Mouse (Mus musculus): ENCODE results near the gene Fzd7. TPM values are rescaled to one million over a fixed set of nuclear protein-coding genes. Genes with fewer than 3 reads are reported as not detected.

Gene Fzd7
- total and polyA plus RNA-seq, 3 experiments = 4.0 to 10.1 (median 4.8) TPM

DNA sequence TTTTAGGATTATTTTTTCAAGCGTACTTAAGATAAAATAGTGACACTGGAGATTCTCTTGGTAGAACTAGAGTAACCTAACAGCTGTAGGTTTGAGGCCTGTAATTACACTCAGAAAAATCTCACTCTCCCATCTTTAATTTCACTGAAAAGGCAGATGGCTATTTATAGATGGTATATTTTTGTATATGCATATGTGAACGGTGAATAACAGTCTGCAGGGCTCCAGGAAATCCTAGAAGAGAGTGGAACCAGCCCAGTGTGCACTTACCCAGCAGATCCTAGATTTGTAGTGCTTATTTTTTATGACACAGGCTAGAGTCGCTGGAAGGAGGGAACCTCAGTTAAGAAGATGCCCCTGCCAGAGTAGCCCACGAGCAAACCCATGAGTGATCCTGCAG is 6.8 kb downstream of the Fzd7 start:
- no peak overlapping the region for H3K4me2 ChIP-seq (ENCODE audit: insufficient read depth, low read depth, poor library complexity, severe bottlenecking)
- dilution Hi-C loops (cut with MboI; ENCODE audit: extremely low pct_ligation_motif_present, extremely low pct_unique_long_range_greater_than_20kb, low sequenced_read_pairs) (no loop called here), in situ Hi-C loops (cut with MboI; ENCODE audit: low pct_ligation_motif_present, low pct_unique_long_range_greater_than_20kb, low sequenced_read_pairs) (no loop called here)
- peaks cover 24% of the 10 kb centered on the region for H3K79me2 ChIP-seq (replicated peaks; ENCODE audit: control insufficient read depth, extremely low read depth, insufficient read depth, poor library complexity, severe bottlenecking)
- no peak for DNase-seq (ENCODE audit: extremely low read depth)
- H3K4me3 ChIP-seq (replicated peaks in 1 of 3; ENCODE audit: low read depth in 2 of 3, low read length in 2 of 3, poor library complexity in 1 of 3) = no peak overlapping the region
- no peak overlapping the region for H3K9ac ChIP-seq (ENCODE audit: insufficient read depth, low read depth)
- H3K9me3 ChIP-seq (replicated peaks; ENCODE audit: low read length) = peaks cover 6% of the 10 kb centered on the region
- peaks cover 6 to 12% of the 10 kb centered on the region in 2 experiments for H3K36me3 ChIP-seq (replicated peaks in 1 of 2; ENCODE audit: control insufficient read depth in 1 of 2, insufficient read depth in 1 of 2, low read length in 1 of 2)
- TF ChIP-seq USF2 (conservative IDR thresholded peaks at IDR 0.05; ENCODE audit: low read depth, low read length) (no peak), MAFK (IDR thresholded peaks at IDR 0.05; ENCODE audit: insufficient replicate concordance, low read length) (no peak), USF1 (IDR thresholded peaks at IDR 0.05; ENCODE audit: low read depth, low read length) (no peak), GABPA (IDR thresholded peaks at IDR 0.05; ENCODE audit: insufficient replicate concordance, low read depth, low read length) (no peak), CHD1 (IDR thresholded peaks at IDR 0.05; ENCODE audit: low read depth, low read length) (no peak), NELFE (IDR thresholded peaks at IDR 0.05; ENCODE audit: low read depth, low read length) (no peak), RCOR1 (conservative IDR thresholded peaks at IDR 0.05; ENCODE audit: low read depth, low read length) (no peak), EP300 (IDR thresholded peaks at IDR 0.05; ENCODE audit: low read length) (no peak), SMC3 (IDR thresholded peaks at IDR 0.05; ENCODE audit: low read depth, low read length) (no peak)
- H3K27me3 ChIP-seq (replicated peaks) = no peaks in the 10 kb centered on the region
- H3K27ac ChIP-seq (ENCODE audit: insufficient read depth, low read depth) = no peak overlapping the region
- H3K4me1 ChIP-seq (ENCODE audit: control insufficient read depth in 1 of 2, insufficient read depth in 2 of 2) = peaks cover 4 to 51% of the 10 kb centered on the region in 2 experiments

DNA sequence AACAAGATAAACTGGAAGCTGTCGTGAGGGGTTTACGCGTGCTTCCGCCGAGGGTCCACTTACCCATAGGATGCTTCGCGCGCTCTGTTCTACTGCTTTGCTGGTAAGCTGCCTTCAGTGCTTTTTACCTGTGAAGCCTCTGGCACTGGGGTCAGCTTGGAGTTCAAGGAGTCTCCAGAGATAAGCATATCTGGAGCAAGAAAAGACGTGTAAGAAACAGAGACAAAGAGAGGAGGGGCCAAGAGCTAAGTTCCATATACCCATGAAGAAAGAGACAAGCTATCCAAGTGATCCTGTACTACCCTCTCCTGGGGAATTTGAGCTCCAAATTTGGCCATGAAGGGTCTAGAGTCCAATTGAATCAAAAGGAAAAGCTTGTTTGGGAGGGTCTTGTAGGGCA is 9.3 kb downstream of the Fzd7 start:
- Histone ChIP-seq H3K4me1 (ENCODE audit: control insufficient read depth in 1 of 2, insufficient read depth in 2 of 2) (peaks cover 0 to 27% of the 10 kb centered on the region in 2 experiments; a peak in 2 of 4 replicates), H3K4me2 (ENCODE audit: insufficient read depth, low read depth, poor library complexity, severe bottlenecking) (no peak overlapping the region), H3K27me3 (replicated peaks) (no peaks in the 10 kb centered on the region), H3K27ac (ENCODE audit: insufficient read depth, low read depth) (no peak overlapping the region), H3K79me2 (replicated peaks; ENCODE audit: control insufficient read depth, extremely low read depth, insufficient read depth, poor library complexity, severe bottlenecking) (no peaks in the 10 kb centered on the region; the same call in 1 of the 2 replicates), H3K36me3 (replicated peaks in 1 of 2; ENCODE audit: control insufficient read depth in 1 of 2, insufficient read depth in 1 of 2, low read length in 1 of 2) (peaks cover 0 to 2% of the 10 kb centered on the region in 2 experiments), H3K9ac (ENCODE audit: insufficient read depth, low read depth) (no peak overlapping the region), H3K9me3 (replicated peaks; ENCODE audit: low read length) (no peaks in the 10 kb centered on the region), H3K4me3 (replicated peaks in 1 of 3; ENCODE audit: low read depth in 2 of 3, low read length in 2 of 3, poor library complexity in 1 of 3) (no peak overlapping the region)
- TF ChIP-seq JUND (conservative IDR thresholded peaks at IDR 0.05; ENCODE audit: low read depth, low read length) (no peak), MXI1 (IDR thresholded peaks at IDR 0.05; ENCODE audit: low read depth, low read length) (no peak), UBTF (IDR thresholded peaks at IDR 0.05; ENCODE audit: low read depth, low read length) (no peak), JUN (IDR thresholded peaks at IDR 0.05; ENCODE audit: insufficient read depth, low read depth, low read length) (no peak), ZKSCAN1 (IDR thresholded peaks at IDR 0.05; ENCODE audit: borderline replicate concordance, low read depth, low read length) (no peak), SIN3A (IDR thresholded peaks at IDR 0.05; ENCODE audit: low read length) (no peak), HCFC1 (IDR thresholded peaks at IDR 0.05; ENCODE audit: low read depth, low read length) (no peak), MAZ (IDR thresholded peaks at IDR 0.05; ENCODE audit: low read depth, low read length) (no peak), ZC3H11A (IDR thresholded peaks at IDR 0.05; ENCODE audit: low read depth, low read length) (no peak), SMC3 (IDR thresholded peaks at IDR 0.05; ENCODE audit: low read depth, low read length) (no peak), MEF2A (IDR thresholded peaks at IDR 0.05; ENCODE audit: borderline replicate concordance, low read depth, low read length) (no peak), NELFE (IDR thresholded peaks at IDR 0.05; ENCODE audit: low read depth, low read length) (no peak), RCOR1 (conservative IDR thresholded peaks at IDR 0.05; ENCODE audit: low read depth, low read length) (no peak)
- in situ Hi-C loops (cut with MboI; ENCODE audit: low pct_ligation_motif_present, low pct_unique_long_range_greater_than_20kb, low sequenced_read_pairs) = no loop called here
- DNase-seq (ENCODE audit: extremely low read depth) = no peak
- dilution Hi-C loops (cut with MboI; ENCODE audit: extremely low pct_ligation_motif_present, extremely low pct_unique_long_range_greater_than_20kb, low sequenced_read_pairs) = no loop called here
